In genomic region chr8:108536911-108537351, GRCm38 (mm10) we compare ENCODE assay signal across 11 mouse cellular contexts.
DNase-seq lines count a peak whose midpoint lies in the region; ATAC-seq lines count a peak whose summit lies in the region.
"Had no signal": no experiment of that assay in that cellular context is flagged by ENCODE, and none has a peak within 500 bp of the region (broad histone marks: within the 10 kb centered on the region; RNA-seq: fewer than 3 reads in every experiment).

No protein-coding gene starts in this region.

- no peaks in the 10 kb centered on the region for H3K36me3 ChIP-seq in forebrain, embryonic 13.5 days (ENCODE audit: poor library complexity, severe bottlenecking)
- no peaks in the 10 kb centered on the region for H3K36me3 ChIP-seq in heart, embryonic 11.5 days (ENCODE audit: control insufficient read depth, insufficient read depth, low read length)
- H3K36me3 ChIP-seq: intestine, embryonic 15.5 days; stomach, embryonic 15.5 days had no signal

- ATAC-seq in forebrain, embryonic 13.5 days: peak; percentile 40
- ATAC-seq in heart, embryonic 11.5 days (replicated peaks; ENCODE audit: insufficient number of reproducible peaks, low FRiP score, low TSS enrichment): no peak
- ATAC-seq: intestine, embryonic 15.5 days had no signal

- 20% methylated on average over 15 of the region's 15 CpGs for WGBS in forebrain, embryonic 13.5 days
- 78% methylated on average over 15 of the region's 15 CpGs for WGBS in heart, embryonic 11.5 days (ENCODE audit: insufficient replicate concordance)

- peak overlapping the region; percentile 60 for H3K4me2 ChIP-seq in forebrain, embryonic 13.5 days
- no peak overlapping the region for H3K4me2 ChIP-seq in heart, embryonic 11.5 days
- H3K4me2 ChIP-seq: intestine, embryonic 15.5 days; stomach, embryonic 15.5 days had no signal

- peak; percentile 34 to 46 for DNase-seq in cerebellum, postnatal 10 days
- DNase-seq in cerebellum, adult 9-10 months: no peak
- DNase-seq in layer of hippocampus, adult 9-11 months: peak; percentile 11
- peak; percentile 35 for DNase-seq in retina, embryonic 14.5 days (ENCODE audit: low spot score)
- DNase-seq in urinary bladder, postnatal 10 days (ENCODE audit: low spot score): no peak
- no peak for DNase-seq in thymus, adult 18-20 months

- H3K9me3 ChIP-seq in forebrain, embryonic 13.5 days (replicated peaks): no peaks in the 10 kb centered on the region
- no peaks in the 10 kb centered on the region for H3K9me3 ChIP-seq in heart, embryonic 11.5 days (replicated peaks; ENCODE audit: control insufficient read depth, low read length)
- H3K9me3 ChIP-seq: intestine, embryonic 15.5 days; stomach, embryonic 15.5 days had no signal

- H3K27ac ChIP-seq in forebrain, embryonic 13.5 days: peak overlapping the region; percentile 73
- H3K27ac ChIP-seq in heart, embryonic 11.5 days (ENCODE audit: low read depth, low read length): no peak overlapping the region
- H3K27ac ChIP-seq: intestine, embryonic 15.5 days; stomach, embryonic 15.5 days had no signal

- peaks cover 48% of the 10 kb centered on the region for H3K4me1 ChIP-seq in forebrain, embryonic 13.5 days
- peaks cover 3% of the 10 kb centered on the region; the same call in 1 of the 2 replicates for H3K4me1 ChIP-seq in heart, embryonic 11.5 days (ENCODE audit: control insufficient read depth, insufficient read depth, low read length)
- H3K4me1 ChIP-seq: intestine, embryonic 15.5 days; stomach, embryonic 15.5 days had no signal

- peaks cover 10% of the 10 kb centered on the region; the same call in 1 of the 2 replicates for H3K27me3 ChIP-seq in forebrain, embryonic 13.5 days
- peaks cover 13% of the 10 kb centered on the region for H3K27me3 ChIP-seq in heart, embryonic 11.5 days (ENCODE audit: control insufficient read depth, insufficient read depth, low read length)
- H3K27me3 ChIP-seq: intestine, embryonic 15.5 days; stomach, embryonic 15.5 days had no signal

- H3K4me3 ChIP-seq in forebrain, embryonic 13.5 days: peak overlapping the region; percentile 23
- no peak overlapping the region for H3K4me3 ChIP-seq in heart, embryonic 11.5 days (ENCODE audit: low read depth, low read length)
- H3K4me3 ChIP-seq: intestine, embryonic 15.5 days; stomach, embryonic 15.5 days had no signal

- peak overlapping the region; percentile 51 for H3K9ac ChIP-seq in forebrain, embryonic 13.5 days
- H3K9ac ChIP-seq in heart, embryonic 11.5 days (ENCODE audit: low read depth, low read length): no peak overlapping the region
- H3K9ac ChIP-seq: intestine, embryonic 15.5 days; lung, embryonic 14.5 days; stomach, embryonic 15.5 days had no signal

Comparison
In these comparisons a context has a peak if more than half of its experiments do, and no peak if none do; other contexts are left out.
1. DNase-seq: peak in cerebellum, postnatal 10 days (2 of 2), layer of hippocampus, adult 9-11 months (single experiment) and retina, embryonic 14.5 days (single experiment); none in cerebellum, adult 9-10 months (single experiment), urinary bladder, postnatal 10 days (single experiment) and thymus, adult 18-20 months (0 of 2).